Mouse (Mus musculus) lung, embryonic 14.5 days (tissue): ENCODE data around the gene Gm20767. TPM values are rescaled to one million over a fixed set of nuclear protein-coding genes. Genes with fewer than 3 reads are reported as not detected.
"Not testable (repeated sequence)": the region's sequence is repeated elsewhere in the genome, so short reads cannot be mapped to it uniquely, and the experiment has no call there.

Experiments
- ATAC-seq: fragments of 200-750 bp; cut with Nextera tagmentation; 2 replicates; pipeline ENCODE4 v1.8.0; 2017; ENCODE audit warnings: mild to moderate bottlenecking, moderate TSS enrichment, moderate library complexity; ENCODE audit not compliant: insufficient read depth
- DNase-seq: peaks from one replicate; pipeline ENCODE4 v3.0.0-alpha.2; 2015
- H3K27ac ChIP-seq: fragments of 300-500 bp; sonication (generic); 2 replicates; pipeline ENCODE4 v1.5.1; 2014; ENCODE audit warnings: low read depth, mild to moderate bottlenecking, moderate library complexity
- H3K27me3 ChIP-seq: fragments of 300-500 bp; sonication (generic); 2 replicates; pipeline ENCODE4 v1.6.1; 2014; ENCODE audit warnings: low read length, control low read depth; ENCODE audit not compliant: insufficient read depth
- H3K36me3 ChIP-seq: fragments of 300-500 bp; sonication (generic); 2 replicates; pipeline ENCODE4 v1.6.1; 2014; ENCODE audit warnings: control low read depth; ENCODE audit not compliant: insufficient read depth
- H3K4me1 ChIP-seq: fragments of 300-500 bp; sonication (generic); 2 replicates; pipeline ENCODE4 v1.6.1; 2014; ENCODE audit warnings: antibody characterized with exemption, control low read depth; ENCODE audit not compliant: insufficient read depth
- H3K4me2 ChIP-seq: fragments of 300-500 bp; sonication (generic); 2 replicates; pipeline ENCODE4 v1.6.1; 2014; ENCODE audit warnings: mild to moderate bottlenecking
- H3K4me3 ChIP-seq: fragments of 300-500 bp; sonication (generic); 2 replicates; pipeline ENCODE4 v1.5.1; 2014; ENCODE audit warnings: low read depth, low read length
- H3K9ac ChIP-seq: fragments of 300-500 bp; sonication (generic); 2 replicates; pipeline ENCODE4 v1.6.1; 2014
- H3K9me3 ChIP-seq: fragments of 300-500 bp; sonication (generic); 2 replicates; pipeline ENCODE4 v1.6.1; 2016; ENCODE audit warnings: low read depth, low read length, control low read depth
- WGBS: fragments of 180-500 bp; shearing (Covaris S2); extraction: QIAGEN DNeasy Blood & Tissue Kit; methylation state at CpG from one replicate; pipeline ENCODE4 v1.1.7; 2014; 5-methylcytosine and 5-hydroxymethylcytosine counted together
- polyA plus RNA-seq: library from polyadenylated mRNA; unstranded; fragments of >200 nt; fragmentation: Nextera tagmentation; extraction: Ambion mirVana; gene quantifications from 2 replicates; pipeline ENCODE4 v1.2.1, GENCODE M21; 2014

The Gm20767 gene
- polyA plus RNA-seq: not detected in 2 replicates

DNA sequence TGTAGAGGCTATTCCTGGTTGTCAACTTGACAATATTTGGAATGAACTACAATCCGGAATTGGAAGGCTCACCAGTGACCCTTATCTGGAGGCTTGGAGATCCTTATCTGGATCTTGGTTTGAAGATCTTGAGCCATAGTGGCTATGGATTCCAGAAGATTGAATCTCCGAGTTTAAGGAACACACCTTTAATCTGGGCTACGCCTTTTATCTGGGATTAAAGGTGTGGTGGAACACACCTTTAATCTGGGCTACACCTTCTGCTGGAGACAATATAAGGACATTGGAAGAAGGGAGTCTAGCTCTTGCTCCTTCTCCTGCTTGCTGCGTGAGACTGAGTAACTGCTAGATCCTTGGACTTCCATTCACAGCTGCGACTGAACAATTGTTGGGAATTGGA lies at the start of gene Gm20767:
TSS of gene Gm20767 (plus strand) at position 301 of the 400 bp plus-strand sequence.
- not testable (repeated sequence) for H3K4me3 ChIP-seq, ATAC-seq, H3K4me1 ChIP-seq, H3K27me3 ChIP-seq, DNase-seq, H3K9ac ChIP-seq, H3K9me3 ChIP-seq, H3K4me2 ChIP-seq, H3K27ac ChIP-seq, H3K36me3 ChIP-seq
- WGBS: 96% methylated on average over 2 of the region's 5 CpGs

GRCm38 (mm10) chr13:120092950-120093349 lies 47.1 kb upstream of the Gm20767 start:
- WGBS: no CpG with 5 or more reads among the region's 13 CpGs

DNA sequence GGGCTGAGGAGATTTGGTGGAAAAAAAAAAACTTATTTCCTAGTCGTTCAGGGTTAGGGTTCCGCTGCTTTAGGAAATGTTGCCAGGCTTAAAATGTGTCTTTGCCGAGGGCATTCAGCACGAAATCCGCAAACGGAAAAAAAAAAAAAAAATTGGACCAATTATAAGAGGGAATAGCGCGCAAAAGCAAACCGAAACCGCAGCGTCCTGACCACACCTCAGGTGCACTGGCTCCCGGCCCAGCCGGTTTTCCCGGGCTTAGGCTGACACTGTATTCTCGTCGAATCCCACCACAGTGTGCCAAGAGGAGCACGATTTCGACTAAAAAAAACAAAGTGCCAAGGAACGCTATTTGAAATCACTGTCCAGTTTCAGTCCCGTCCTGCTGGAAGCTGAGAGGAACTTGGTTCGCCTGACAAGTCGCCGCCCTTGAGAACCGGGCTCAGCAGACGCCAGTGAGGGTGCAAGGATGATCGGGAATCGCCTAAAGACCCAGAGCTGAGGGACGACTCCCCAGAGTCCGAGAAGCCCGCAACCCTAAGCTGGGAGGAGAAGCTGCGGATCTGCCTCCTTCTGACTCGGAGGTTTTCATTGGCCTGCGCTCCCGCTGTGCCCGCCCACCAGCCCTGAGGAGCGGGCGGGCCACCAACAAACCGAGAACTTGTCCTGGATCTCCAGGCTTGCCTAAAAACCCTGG lies 43.7 kb upstream of the Gm20767 start:
- peak overlapping the region; percentile 45 for H3K4me2 ChIP-seq
- H3K27me3 ChIP-seq, H3K4me1 ChIP-seq, H3K9me3 ChIP-seq, H3K27ac ChIP-seq, H3K9ac ChIP-seq, H3K36me3 ChIP-seq: not testable (repeated sequence)
- H3K4me3 ChIP-seq: 0 out of 2 replicates have a peak overlapping the region, but pooled peaks have one; percentile 11
- DNase-seq (peak; percentile 20), ATAC-seq (peak; percentile 86; the same call in 1 of the 2 replicates)
- under 1% methylated on average over 24 of the region's 38 CpGs for WGBS

More at GRCm38 (mm10) chr13:120092950-120093349, 47.1 kb upstream of the Gm20767 start:
- H3K36me3 ChIP-seq, ATAC-seq, H3K4me1 ChIP-seq, H3K9me3 ChIP-seq, DNase-seq, H3K27me3 ChIP-seq, H3K4me2 ChIP-seq, H3K9ac ChIP-seq, H3K4me3 ChIP-seq, H3K27ac ChIP-seq: not testable (repeated sequence)

- H3K4me2 ChIP-seq, H3K4me1 ChIP-seq, H3K4me3 ChIP-seq, H3K9me3 ChIP-seq, H3K27ac ChIP-seq, DNase-seq, H3K27me3 ChIP-seq, H3K9ac ChIP-seq, H3K36me3 ChIP-seq: not testable (repeated sequence)
- WGBS: 0% methylated on average over 5 of the region's 13 CpGs
- peak; percentile 31; the same call in 1 of the 2 replicates for ATAC-seq
These were observed 43.1 kb upstream of the Gm20767 start for GRCm38 (mm10) chr13:120096938-120097256.

DNA sequence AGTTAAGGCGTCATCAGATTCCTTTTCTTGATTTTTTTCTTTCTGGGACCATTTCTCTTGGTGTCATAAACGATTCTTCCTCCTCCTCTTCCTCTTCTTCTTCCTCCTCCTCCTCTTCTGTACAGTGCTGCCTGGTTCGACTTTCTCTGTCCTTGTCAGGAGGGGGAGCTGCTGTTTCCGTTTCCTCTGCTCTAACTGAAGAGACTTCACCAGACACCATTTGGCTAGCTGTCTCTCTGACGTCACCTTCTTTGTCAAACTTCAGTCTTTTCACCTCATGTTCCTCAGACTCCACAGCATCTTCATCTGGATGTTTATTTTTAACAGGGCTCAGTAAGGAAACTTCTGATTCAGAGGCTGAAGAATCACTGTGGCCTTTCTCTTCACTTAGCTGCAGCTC lies 40.7 kb upstream of the Gm20767 start:
- not testable (repeated sequence) for H3K36me3 ChIP-seq, H3K4me2 ChIP-seq, H3K4me3 ChIP-seq, H3K4me1 ChIP-seq, H3K27ac ChIP-seq, DNase-seq, ATAC-seq, H3K27me3 ChIP-seq, H3K9me3 ChIP-seq, H3K9ac ChIP-seq
- no CpG with 5 or more reads among the region's 5 CpGs for WGBS

- not testable (repeated sequence) for H3K27me3 ChIP-seq, H3K9ac ChIP-seq, H3K36me3 ChIP-seq, H3K9me3 ChIP-seq, DNase-seq, H3K4me3 ChIP-seq, H3K4me2 ChIP-seq, H3K4me1 ChIP-seq, H3K27ac ChIP-seq, ATAC-seq
- no CpG with 5 or more reads among the region's 5 CpGs for WGBS
These were observed 33.5 kb upstream of the Gm20767 start for GRCm38 (mm10) chr13:120106504-120106903.

- 41% methylated on average over 1 of the region's 2 CpGs for WGBS
- not testable (repeated sequence) for H3K9ac ChIP-seq, H3K27me3 ChIP-seq, ATAC-seq, H3K4me1 ChIP-seq, H3K36me3 ChIP-seq, H3K4me2 ChIP-seq, H3K4me3 ChIP-seq, H3K9me3 ChIP-seq, DNase-seq, H3K27ac ChIP-seq
These were observed 33.0 kb upstream of the Gm20767 start for GRCm38 (mm10) chr13:120107000-120107399.

GRCm38 (mm10) chr13:120142348-120142747 lies 2.3 kb downstream of the Gm20767 start:
- H3K36me3 ChIP-seq, H3K9me3 ChIP-seq, DNase-seq, H3K27me3 ChIP-seq, H3K4me1 ChIP-seq, ATAC-seq, H3K4me2 ChIP-seq, H3K4me3 ChIP-seq, H3K27ac ChIP-seq, H3K9ac ChIP-seq: not testable (repeated sequence)
- 65% methylated on average over 2 of the region's 3 CpGs for WGBS

- not testable (repeated sequence) for DNase-seq, H3K4me2 ChIP-seq, H3K9ac ChIP-seq, H3K36me3 ChIP-seq, H3K4me3 ChIP-seq, H3K27me3 ChIP-seq, H3K27ac ChIP-seq, ATAC-seq, H3K4me1 ChIP-seq, H3K9me3 ChIP-seq
- 69% methylated on average over 3 of the region's 4 CpGs for WGBS
These were observed 9.8 kb downstream of the Gm20767 start for GRCm38 (mm10) chr13:120149660-120150407.

DNA sequence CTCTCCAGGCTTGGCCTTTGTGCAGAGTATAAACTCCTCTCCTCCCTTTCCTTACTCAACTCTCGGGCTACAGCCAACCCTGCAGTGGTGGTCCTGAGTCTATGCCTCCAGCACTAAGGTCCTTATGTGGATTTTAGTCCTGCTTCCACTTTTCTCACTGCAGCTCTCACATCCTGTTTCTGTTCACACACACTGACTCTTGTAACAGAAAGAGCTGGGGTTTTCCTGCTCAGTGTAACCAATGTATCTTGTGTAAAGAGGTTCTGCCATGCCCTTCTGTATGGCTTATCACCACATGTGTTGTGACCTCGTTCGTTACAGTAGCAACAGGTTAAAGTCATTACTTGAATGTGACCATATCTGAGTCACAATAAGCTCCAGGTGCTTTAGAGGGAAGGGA lies 10.5 kb downstream of the Gm20767 start:
- 54% methylated on average over 3 of the region's 3 CpGs for WGBS
- DNase-seq, H3K36me3 ChIP-seq, H3K27ac ChIP-seq, H3K4me3 ChIP-seq, H3K9ac ChIP-seq, H3K27me3 ChIP-seq, H3K4me2 ChIP-seq, H3K4me1 ChIP-seq, ATAC-seq, H3K9me3 ChIP-seq: not testable (repeated sequence)
